Mouse (Mus musculus) cerebellum, postnatal 25 days (tissue): Measurements from ENCODE around the gene Car5a.

Source experiments
- DNase-seq, 2 experiments: peaks; one replicate each; pipeline ENCODE4 v3.0.0; 2021; ENCODE audit warnings: mixed read lengths in 2 of 2

Car5a gene

DNA sequence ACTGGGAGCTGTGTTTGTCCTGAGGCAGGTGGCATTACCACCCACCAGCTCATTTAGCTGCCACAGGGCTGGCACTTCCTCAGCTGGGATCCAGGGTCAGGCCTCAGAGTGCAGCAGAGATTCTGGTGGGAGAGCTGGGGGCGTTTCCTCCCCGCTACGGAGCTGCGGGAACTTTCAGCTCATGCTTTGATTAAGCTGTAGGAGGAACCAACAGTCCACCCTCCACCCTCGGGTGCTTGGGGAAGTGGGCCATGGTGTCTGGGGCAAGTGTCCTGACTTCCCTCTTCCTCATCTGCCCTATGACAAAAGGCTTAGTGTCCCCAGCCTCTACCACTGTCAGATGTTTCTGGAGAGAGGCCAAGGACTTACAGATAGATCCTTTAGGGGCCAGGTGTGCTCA is 67.5 kb downstream of the Car5a start:
- DNase-seq, result no peak

GRCm38 (mm10) chr8:121875517-121875916 is 69.2 kb downstream of the Car5a start:
- DNase-seq, result no peak

DNA sequence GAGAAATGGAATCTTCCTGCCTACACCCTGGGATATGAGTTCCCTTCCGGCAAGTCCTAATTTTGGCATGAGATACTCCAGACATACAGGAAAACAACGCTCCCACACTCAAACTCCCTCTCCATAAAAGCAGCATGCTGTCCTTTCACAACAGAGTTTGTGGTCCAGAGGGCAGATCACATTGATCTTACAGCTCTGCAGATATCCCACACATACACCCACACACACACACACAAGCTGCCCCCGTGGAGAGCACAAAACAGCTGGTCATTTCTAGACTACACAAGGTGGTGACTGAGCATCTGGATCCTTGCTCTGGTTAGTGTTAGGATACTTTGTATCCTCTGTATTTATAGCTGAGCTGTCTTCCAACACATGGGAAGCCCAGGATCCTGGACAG is 69.7 kb downstream of the Car5a start:
- no peak for DNase-seq

DNA sequence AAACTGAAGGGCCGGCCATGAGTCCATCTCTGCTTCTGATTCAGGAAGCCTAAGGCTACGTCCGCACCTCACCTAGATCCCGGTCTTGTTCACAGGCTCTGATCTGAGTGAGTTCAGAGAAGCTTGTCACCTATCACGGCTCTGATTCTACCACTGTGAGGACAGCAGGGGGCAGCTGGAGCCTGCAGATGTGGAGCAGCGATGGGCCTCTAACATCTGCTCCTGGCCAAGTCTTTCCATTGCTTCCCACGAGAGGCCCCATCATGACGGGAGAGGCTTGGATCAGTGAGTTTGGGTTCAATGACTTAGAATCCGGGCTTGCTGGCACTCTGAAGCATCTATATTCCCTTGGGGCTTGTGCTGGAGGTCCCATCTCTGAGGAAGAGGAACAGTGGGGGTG is 70.7 kb downstream of the Car5a start:
- DNase-seq, result no peak

GRCm38 (mm10) chr8:121871833-121872440 is 72.8 kb downstream of the Car5a start:
- peak in 1 of 2 experiments; percentile 11 for DNase-seq

DNA sequence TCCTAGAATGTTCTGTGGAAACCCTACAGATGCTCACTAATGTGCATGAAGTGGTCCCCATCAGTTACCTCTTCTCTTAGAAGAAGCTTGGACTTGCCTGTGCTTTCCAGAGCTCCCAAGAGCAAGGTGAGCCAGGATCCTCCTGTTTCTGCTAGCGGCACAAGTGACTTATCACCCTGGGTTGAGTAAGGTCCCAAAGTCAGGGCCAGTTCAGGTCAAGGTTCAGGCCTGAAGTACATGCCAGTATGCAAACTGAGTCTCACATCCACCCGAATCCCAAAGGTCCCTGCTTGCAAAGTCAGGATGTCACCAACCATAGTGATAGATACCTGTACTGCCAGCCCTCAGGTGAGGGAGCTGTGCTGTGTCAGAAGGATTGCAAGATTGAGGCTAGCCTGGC is 74.5 kb downstream of the Car5a start:
- DNase-seq, result no peak

DNA sequence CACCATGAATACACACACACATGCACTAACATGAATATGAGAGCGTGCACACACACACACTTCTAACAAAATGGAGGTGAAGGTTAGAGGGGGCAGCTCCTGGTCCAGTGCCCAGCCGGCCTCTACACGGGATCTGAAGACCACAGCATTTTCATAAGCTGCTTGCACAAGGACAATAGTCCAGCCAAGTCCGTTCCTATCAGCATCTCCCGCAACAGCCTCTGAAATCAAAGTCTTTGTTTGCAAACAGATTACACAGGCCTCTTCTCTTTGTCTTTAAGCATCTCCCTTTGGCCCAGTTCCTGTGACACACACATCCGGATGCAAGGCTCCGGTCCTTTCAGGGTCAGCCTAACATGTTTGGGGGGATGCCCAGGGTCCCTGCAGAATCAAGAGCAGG is 75.8 kb downstream of the Car5a start:
- no peak for DNase-seq

DNA sequence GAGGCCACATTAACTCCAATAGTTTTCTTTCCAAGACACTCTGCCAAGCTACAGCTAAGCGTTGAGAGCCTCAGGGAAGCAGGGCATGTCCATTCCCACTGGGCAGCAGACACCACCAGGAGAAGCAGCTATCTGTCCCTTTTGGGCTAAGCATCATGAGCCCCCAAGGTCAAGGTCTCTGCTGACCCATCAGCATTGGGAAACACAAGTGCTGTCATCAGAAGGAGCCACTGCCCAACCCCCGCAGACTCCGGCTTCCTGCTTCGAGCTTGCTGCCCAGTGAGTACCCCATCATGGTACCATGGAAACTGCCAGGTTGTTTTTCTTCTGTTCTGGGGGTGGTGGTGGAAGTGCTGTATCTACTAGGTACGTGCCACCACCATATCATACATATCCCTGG is 76.5 kb downstream of the Car5a start:
- DNase-seq, result no peak
